Mouse (Mus musculus) liver, embryonic 14.5 days (tissue): ENCODE measurements at regions not wholly inside any gene's neighbourhood (a gene's known extent, or its start where the extent isn't known, plus 50 kb on each side); places are given as distances from the start of the nearest gene placed in this dataset.

Source experiments
- ATAC-seq: fragments of 200-750 bp; cut with Nextera tagmentation; 2 replicates; pipeline ENCODE4 v1.8.0; 2017; ENCODE audit warnings: moderate number of reproducible peaks, mild to moderate bottlenecking, moderate library complexity; ENCODE audit not compliant: insufficient read depth
- DNase-seq, 3 experiments: peaks; one replicate each; pipeline ENCODE4 v3.0.0-alpha.2; 2012 to 2013; ENCODE audit warnings: low read depth in 3 of 3, low spot score in 3 of 3
- H3K27ac ChIP-seq: fragments of 300-500 bp; sonication (generic); 2 replicates; pipeline ENCODE4 v1.5.1; 2014; ENCODE audit warnings: moderate library complexity, mild to moderate bottlenecking, control low read depth, inconsistent platforms
- H3K27me3 ChIP-seq: fragments of 300-500 bp; sonication (generic); 2 replicates; pipeline ENCODE4 v1.6.1; 2014; ENCODE audit warnings: mild to moderate bottlenecking, low read length, moderate library complexity; ENCODE audit not compliant: control insufficient read depth, insufficient read depth
- H3K36me3 ChIP-seq: fragments of 300-500 bp; sonication (generic); replicated peaks from 2 replicates; pipeline ENCODE4 v1.6.1; 2014; ENCODE audit warnings: low read depth; ENCODE audit not compliant: control insufficient read depth, insufficient read depth
- H3K4me1 ChIP-seq, 2 experiments: fragments of 200-500 bp in 1 of 2; fragments of 300-500 bp in 1 of 2; sonication (generic) in 1 of 2; replicated peaks; 2 replicates each; pipeline ENCODE4 v1.6.1; 2012 to 2014; ENCODE audit warnings: antibody characterized with exemption in 1 of 2, inconsistent platforms in 1 of 2, low read length in 1 of 2; ENCODE audit not compliant: control insufficient read depth in 2 of 2, insufficient read depth in 2 of 2
- H3K4me2 ChIP-seq: fragments of 300-500 bp; sonication (generic); 2 replicates; pipeline ENCODE4 v1.6.1; 2014; ENCODE audit warnings: low read depth, mild to moderate bottlenecking, control low read depth, moderate library complexity
- H3K4me3 ChIP-seq, 2 experiments: fragments of 200-500 bp in 1 of 2; fragments of 300-500 bp in 1 of 2; sonication (generic) in 1 of 2; 2 replicates each; pipeline ENCODE4 v1.5.1; 2012 to 2014; ENCODE audit warnings: low read depth in 2 of 2, low read length in 2 of 2, mild to moderate bottlenecking in 2 of 2, control low read depth in 1 of 2, inconsistent platforms in 1 of 2, moderate library complexity in 1 of 2; ENCODE audit not compliant: insufficient read depth in 1 of 2
- H3K9ac ChIP-seq: fragments of 300-500 bp; sonication (generic); replicated peaks from 2 replicates; pipeline ENCODE4 v1.6.1; 2014; ENCODE audit warnings: mild to moderate bottlenecking, control low read depth, moderate library complexity
- H3K9me3 ChIP-seq: fragments of 300-500 bp; sonication (generic); 2 replicates; pipeline ENCODE4 v1.6.1; 2016; ENCODE audit warnings: low read length, mixed read lengths; ENCODE audit not compliant: control insufficient read depth
- CTCF ChIP-seq: IDR thresholded peaks from 2 replicates; pipeline ENCODE4 v1.5.1; 2016; ENCODE audit warnings: antibody characterized with exemption, low read depth, control low read depth
- EP300 ChIP-seq: IDR thresholded peaks from 2 replicates; pipeline ENCODE4 v1.6.1; 2016; ENCODE audit warnings: antibody characterized with exemption, low read depth
- WGBS: fragments of 180-500 bp; shearing (Covaris S2); extraction: QIAGEN DNeasy Blood & Tissue Kit; methylation state at CpG from one replicate; pipeline ENCODE4 v1.1.7; 2014; ENCODE audit not compliant: insufficient replicate concordance; 5-methylcytosine and 5-hydroxymethylcytosine counted together

DNA sequence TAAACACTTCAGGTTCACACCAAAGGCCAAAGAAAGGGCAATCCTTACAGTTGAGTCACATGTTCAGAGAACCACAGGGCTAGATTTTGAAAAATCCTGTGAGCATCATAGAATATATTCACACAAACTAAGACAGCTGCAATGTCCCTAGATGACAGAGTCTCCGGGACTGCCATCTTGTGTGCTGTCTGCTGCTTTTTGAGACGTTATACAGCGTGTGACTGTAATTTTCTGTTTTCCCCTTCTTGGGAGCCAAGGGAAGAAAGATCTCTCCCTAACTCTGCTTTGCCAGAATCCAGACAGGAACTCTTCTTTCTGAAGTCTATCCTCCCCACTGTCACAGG is 109.1 kb upstream of the Arhgap5 start:
- no peak for TF ChIP-seq EP300
- TF ChIP-seq CTCF = no peak
- no peaks in the 10 kb centered on the region for H3K9me3 ChIP-seq
- H3K27ac ChIP-seq = no peak overlapping the region
- 80% methylated on average over 3 of the region's 3 CpGs for WGBS
- no peak overlapping the region for H3K4me3 ChIP-seq
- no peak for ATAC-seq
- DNase-seq = no peak
- no peak overlapping the region for H3K9ac ChIP-seq
- H3K4me2 ChIP-seq = no peak overlapping the region
- H3K4me1 ChIP-seq = 0 out of 4 replicates have a peak, but pooled peaks cover 0 to 4% of the 10 kb centered on the region in 2 experiments
- no peaks in the 10 kb centered on the region for H3K36me3 ChIP-seq
- no peaks in the 10 kb centered on the region for H3K27me3 ChIP-seq

DNA sequence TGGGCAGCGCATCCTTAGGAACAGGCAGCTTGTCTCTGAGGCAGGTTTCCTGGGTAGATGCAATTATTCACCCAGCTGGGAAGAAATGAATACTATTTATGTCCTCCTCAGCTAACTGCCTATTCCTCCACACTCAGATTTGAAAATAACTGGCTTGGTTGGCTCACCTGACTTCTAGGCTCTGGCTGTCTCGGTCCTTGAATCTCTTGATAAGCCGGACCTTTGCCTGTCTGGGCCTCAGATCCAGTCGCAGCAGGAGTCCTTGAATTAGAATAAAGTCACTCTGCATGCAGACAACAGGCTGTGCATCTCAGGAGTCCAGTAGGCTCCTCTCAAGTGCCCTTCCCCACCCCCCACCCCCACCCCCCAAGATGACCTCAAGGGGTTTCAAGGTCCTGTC is 108.7 kb upstream of the Arhgap5 start:
- Histone ChIP-seq H3K4me2 (no peak overlapping the region), H3K4me1 (0 out of 4 replicates have a peak, but pooled peaks cover 0 to 4% of the 10 kb centered on the region in 2 experiments), H3K9ac (no peak overlapping the region), H3K27ac (no peak overlapping the region), H3K36me3 (no peaks in the 10 kb centered on the region), H3K9me3 (no peaks in the 10 kb centered on the region), H3K27me3 (no peaks in the 10 kb centered on the region), H3K4me3 (no peak overlapping the region)
- 61% methylated on average over 4 of the region's 4 CpGs for WGBS
- DNase-seq (no peak), ATAC-seq (no peak)
- TF ChIP-seq EP300 (no peak), CTCF (no peak)

DNA sequence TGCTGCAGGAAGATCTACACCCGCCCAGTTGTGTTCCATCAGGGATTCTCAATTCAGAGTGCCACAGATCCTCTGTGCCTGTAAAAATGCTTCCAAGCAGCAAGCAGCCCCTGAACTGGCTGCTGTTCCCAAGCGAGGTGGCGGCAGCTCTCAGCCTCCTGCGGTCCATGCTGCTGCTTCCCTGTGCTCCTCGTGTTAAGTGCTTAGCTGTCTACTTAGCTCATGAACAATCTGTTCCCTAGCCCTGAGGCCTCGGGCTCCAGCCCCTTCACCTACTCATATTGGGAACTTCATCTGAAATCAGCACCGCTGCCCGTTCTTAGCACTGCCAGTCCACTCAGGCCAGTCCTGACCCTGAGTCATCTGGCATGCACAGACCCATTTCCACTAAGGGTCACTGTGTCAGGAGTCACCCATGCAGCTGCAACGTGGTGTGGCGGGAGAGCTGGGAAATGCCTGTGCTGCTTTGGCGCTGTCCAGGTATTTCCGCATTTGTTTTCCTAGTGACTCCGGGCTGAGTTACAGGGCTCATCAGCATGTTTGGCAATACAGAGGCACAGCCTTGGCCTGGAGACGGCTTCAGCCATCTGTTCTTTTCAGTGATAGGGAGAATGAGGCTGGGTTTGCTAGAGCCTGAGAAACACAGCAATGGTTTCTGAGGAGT is 107.5 kb upstream of the Arhgap5 start:
- H3K4me3 ChIP-seq = no peak overlapping the region
- no peak overlapping the region for H3K27ac ChIP-seq
- no peak for DNase-seq
- H3K9me3 ChIP-seq = no peaks in the 10 kb centered on the region
- H3K9ac ChIP-seq = no peak overlapping the region
- WGBS = 64% methylated on average over 14 of the region's 14 CpGs
- TF ChIP-seq CTCF (no peak), EP300 (no peak)
- no peak for ATAC-seq
- no peaks in the 10 kb centered on the region for H3K27me3 ChIP-seq
- H3K36me3 ChIP-seq = no peaks in the 10 kb centered on the region
- H3K4me2 ChIP-seq = no peak overlapping the region
- 0 out of 4 replicates have a peak, but pooled peaks cover 0 to 4% of the 10 kb centered on the region in 2 experiments for H3K4me1 ChIP-seq

DNA sequence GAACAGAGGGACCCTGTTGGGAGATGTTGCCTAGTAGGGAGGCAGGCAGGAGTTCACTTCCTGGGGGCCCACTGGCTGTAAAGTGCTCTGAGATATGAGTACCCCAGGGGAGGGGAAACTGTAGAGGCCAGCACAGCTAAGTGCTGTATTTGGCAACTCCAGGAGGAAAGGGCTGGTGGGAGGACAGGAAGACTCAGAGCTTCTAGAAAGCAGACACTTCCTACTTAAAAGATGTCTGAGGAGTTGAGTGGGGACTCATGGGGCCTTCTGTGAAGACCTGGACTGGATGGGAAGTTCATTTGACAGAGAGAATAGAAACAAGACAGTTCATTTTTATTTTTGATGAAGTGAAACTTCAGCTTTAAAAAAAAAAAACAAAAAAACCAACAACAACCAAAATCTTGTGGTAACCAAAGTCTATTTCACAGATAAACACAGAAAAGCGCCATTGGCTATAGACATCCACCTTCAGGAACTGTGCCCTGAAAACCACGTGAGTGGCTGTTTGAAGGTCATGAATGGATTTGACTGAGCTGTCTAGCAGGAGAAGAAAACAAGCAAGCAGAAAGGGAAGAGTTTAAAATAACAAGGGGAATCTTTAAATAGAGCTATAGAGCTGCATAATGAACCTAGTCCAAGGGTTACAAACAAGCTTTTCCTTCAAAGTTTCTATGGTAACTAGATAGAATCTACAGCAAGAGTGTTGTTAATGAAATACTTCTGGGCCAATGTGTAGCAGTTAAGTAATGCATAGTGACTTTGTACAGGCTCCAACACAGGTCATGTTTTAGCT is 105.9 kb upstream of the Arhgap5 start:
- Histone ChIP-seq H3K9me3 (no peaks in the 10 kb centered on the region), H3K4me2 (no peak overlapping the region), H3K4me3 (no peak overlapping the region), H3K9ac (no peak overlapping the region), H3K27me3 (no peaks in the 10 kb centered on the region), H3K27ac (no peak overlapping the region), H3K36me3 (no peaks in the 10 kb centered on the region), H3K4me1 (0 out of 4 replicates have a peak, but pooled peaks cover 0 to 4% of the 10 kb centered on the region in 2 experiments)
- WGBS = 41% methylated on average over 2 of the region's 2 CpGs
- TF ChIP-seq CTCF = no peak
- TF ChIP-seq EP300 = no peak
- ATAC-seq (no peak), DNase-seq (no peak)

DNA sequence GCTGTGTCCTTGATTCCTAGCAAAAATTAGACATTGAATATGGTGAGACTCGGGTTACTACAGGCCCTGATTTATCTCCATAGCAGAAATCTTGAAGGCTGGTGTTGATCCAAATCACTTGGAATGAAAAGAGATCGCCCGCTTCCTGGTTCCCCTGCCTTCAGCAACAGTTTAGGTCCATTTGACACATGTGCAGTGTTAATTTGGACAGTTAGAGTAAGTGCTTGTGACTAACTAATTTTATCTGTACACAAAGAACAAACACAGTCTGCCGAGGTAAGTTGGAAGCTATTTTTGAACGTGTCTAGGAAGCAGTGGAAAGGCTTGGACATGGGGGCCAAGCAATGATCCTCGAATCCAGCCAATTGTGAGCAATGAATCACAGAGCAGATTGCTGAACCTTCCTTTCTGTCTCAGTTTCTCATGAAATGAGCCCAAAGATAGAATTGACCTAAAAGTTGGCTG is 105.2 kb upstream of the Arhgap5 start:
- Histone ChIP-seq H3K4me1 (0 out of 4 replicates have a peak, but pooled peaks cover 0 to 4% of the 10 kb centered on the region in 2 experiments), H3K27ac (no peak overlapping the region), H3K4me3 (no peak overlapping the region), H3K36me3 (no peaks in the 10 kb centered on the region), H3K4me2 (no peak overlapping the region), H3K9me3 (no peaks in the 10 kb centered on the region), H3K9ac (no peak overlapping the region), H3K27me3 (no peaks in the 10 kb centered on the region)
- DNase-seq = no peak
- no peak for ATAC-seq
- TF ChIP-seq CTCF = no peak
- no peak for TF ChIP-seq EP300
- WGBS = 57% methylated on average over 6 of the region's 6 CpGs
